Mouse (Mus musculus): ENCODE measurements around the gene Pds5b. TPM values are rescaled to one million over a fixed set of nuclear protein-coding genes. Genes with fewer than 3 reads are reported as not detected.
A peak's percentile ranks its signal among the peaks of the same experiment; 100 is the strongest.

Gene Pds5b
- total and polyA plus RNA-seq, 3 experiments = 21.9 to 52.7 (median 46.2) TPM

GRCm38 (mm10) chr5:150717775-150718174 lies 44.2 kb downstream of the Pds5b start:
- H3K27ac ChIP-seq (ENCODE audit: control insufficient read depth, low read depth, low read length) = no peak overlapping the region
- DNase-seq (ENCODE audit: low read depth, low spot score) = peak; percentile 79
- H3K27me3 ChIP-seq (ENCODE audit: control insufficient read depth in 1 of 2, insufficient read depth in 2 of 2, low read length in 2 of 2) = no peaks in the 10 kb centered on the region
- no peaks in the 10 kb centered on the region; a peak in 1 of 4 replicates for H3K4me1 ChIP-seq (ENCODE audit: control insufficient read depth in 1 of 2, insufficient read depth in 2 of 2, low read length in 2 of 2)
- peaks cover 10 to 21% of the 10 kb centered on the region in 2 experiments for H3K36me3 ChIP-seq (ENCODE audit: control insufficient read depth in 1 of 2, insufficient read depth in 2 of 2, low read length in 2 of 2)
- H3K9me3 ChIP-seq (replicated peaks; ENCODE audit: insufficient read depth, low read length) = no peaks in the 10 kb centered on the region
- no peak overlapping the region for H3K4me3 ChIP-seq (ENCODE audit: control insufficient read depth in 1 of 2, insufficient read depth in 1 of 2, low read depth in 2 of 2, low read length in 2 of 2)
- H3K79me2 ChIP-seq (ENCODE audit: control insufficient read depth, insufficient read depth, low read length, poor library complexity) = peaks cover 13% of the 10 kb centered on the region
- TF ChIP-seq MAFK (IDR thresholded peaks at IDR 0.05; ENCODE audit: borderline replicate concordance, low read depth, low read length) = no peak
- no peak for TF ChIP-seq POLR2A (IDR thresholded peaks at IDR 0.05; ENCODE audit: control insufficient read depth in 1 of 2, insufficient read depth in 1 of 2, low read depth in 1 of 2, low read length in 2 of 2, poor library complexity in 1 of 2)
- peak; percentile 73 for TF ChIP-seq SMC3 (IDR thresholded peaks at IDR 0.05; ENCODE audit: low read depth, low read length)
- no peak for TF ChIP-seq HCFC1 (IDR thresholded peaks at IDR 0.05; ENCODE audit: low read depth, low read length)
- no peak for TF ChIP-seq ZKSCAN1 (IDR thresholded peaks at IDR 0.05; ENCODE audit: low read depth, low read length)
- TF ChIP-seq TAL1 (IDR thresholded peaks at IDR 0.05; ENCODE audit: low read length) = no peak
- TF ChIP-seq NRF1 (IDR thresholded peaks at IDR 0.05; ENCODE audit: insufficient read depth, low read depth, low read length, poor library complexity, severe bottlenecking) = no peak
- no peak for TF ChIP-seq UBTF (IDR thresholded peaks at IDR 0.05; ENCODE audit: borderline replicate concordance, insufficient read depth, low read depth, low read length)
- TF ChIP-seq CTCF (IDR thresholded peaks at IDR 0.05 in 2 of 3, conservative IDR thresholded peaks at IDR 0.05 in 1 of 3; ENCODE audit: control insufficient read depth in 1 of 3, insufficient read depth in 1 of 3, low read depth in 2 of 3, low read length in 3 of 3, poor library complexity in 1 of 3, severe bottlenecking in 1 of 3) = peak; percentile 62 to 86 (median 77)
- TF ChIP-seq GABPA (IDR thresholded peaks at IDR 0.05; ENCODE audit: low read depth, low read length) = no peak
- no peak for TF ChIP-seq ZMIZ1 (IDR thresholded peaks at IDR 0.05; ENCODE audit: low read depth, low read length)
- TF ChIP-seq RAD21 (IDR thresholded peaks at IDR 0.05; ENCODE audit: low read depth, low read length) = peak; percentile 51
- no peak for TF ChIP-seq USF1 (IDR thresholded peaks at IDR 0.05; ENCODE audit: low read depth, low read length)
- TF ChIP-seq POLR2AphosphoS2 (IDR thresholded peaks at IDR 0.05; ENCODE audit: low read length) = no peak
- TF ChIP-seq KAT2A (conservative IDR thresholded peaks at IDR 0.05; ENCODE audit: low read depth, low read length) = no peak
- TF ChIP-seq BHLHE40 (IDR thresholded peaks at IDR 0.05; ENCODE audit: borderline replicate concordance, low read depth, low read length) = no peak
- no peak for TF ChIP-seq SIN3A (IDR thresholded peaks at IDR 0.05; ENCODE audit: low read length)
- no peak overlapping the region for H3K9ac ChIP-seq (ENCODE audit: control insufficient read depth, low read depth, low read length, poor library complexity, severe bottlenecking)

GRCm38 (mm10) chr5:150724641-150725040 lies 51.1 kb downstream of the Pds5b start:
- H3K27ac ChIP-seq (ENCODE audit: control insufficient read depth, low read depth, low read length) = no peak overlapping the region
- peaks cover 16 to 35% of the 10 kb centered on the region in 2 experiments for H3K36me3 ChIP-seq (ENCODE audit: control insufficient read depth in 1 of 2, insufficient read depth in 2 of 2, low read length in 2 of 2)
- DNase-seq (ENCODE audit: low read depth, low spot score) = peak; percentile 37

More at GRCm38 (mm10) chr5:150724641-150725040, 51.1 kb downstream of the Pds5b start:
- H3K9ac ChIP-seq (ENCODE audit: control insufficient read depth, low read depth, low read length, poor library complexity, severe bottlenecking) = no peak overlapping the region
- TF ChIP-seq EP300 (IDR thresholded peaks at IDR 0.05; ENCODE audit: low read depth in 1 of 2, low read length in 2 of 2) (peak; percentile 80 to 89), BHLHE40 (IDR thresholded peaks at IDR 0.05; ENCODE audit: borderline replicate concordance, low read depth, low read length) (peak; percentile 64), TCF12 (IDR thresholded peaks at IDR 0.05; ENCODE audit: low read depth, low read length) (peak; percentile 76), MYC (IDR thresholded peaks at IDR 0.05; ENCODE audit: low read depth, low read length) (no peak), MYB (IDR thresholded peaks at IDR 0.05; ENCODE audit: low read depth, low read length) (peak; percentile 62), ZKSCAN1 (IDR thresholded peaks at IDR 0.05; ENCODE audit: low read depth, low read length) (no peak), GATA1 (IDR thresholded peaks at IDR 0.05; ENCODE audit: low read depth, low read length) (peak; percentile 83), MAFK (IDR thresholded peaks at IDR 0.05; ENCODE audit: borderline replicate concordance, low read depth, low read length) (peak; percentile 41; the same call in 1 of the 2 replicates), NELFE (IDR thresholded peaks at IDR 0.05; ENCODE audit: low read depth, low read length) (no peak), ETS1 (IDR thresholded peaks at IDR 0.05; ENCODE audit: low read depth, low read length) (peak; percentile 58; the same call in 1 of the 2 replicates), RCOR1 (IDR thresholded peaks at IDR 0.05; ENCODE audit: low read depth, low read length) (peak; percentile 90), POLR2AphosphoS2 (IDR thresholded peaks at IDR 0.05; ENCODE audit: low read length) (no peak), ZNF384 (IDR thresholded peaks at IDR 0.05; ENCODE audit: low read depth, low read length) (peak; percentile 47; the same call in 1 of the 2 replicates), ELF1 (IDR thresholded peaks at IDR 0.05; ENCODE audit: low read depth, low read length) (no peak), E2F4 (IDR thresholded peaks at IDR 0.05; ENCODE audit: borderline replicate concordance, low read depth, low read length) (no peak), NRF1 (IDR thresholded peaks at IDR 0.05; ENCODE audit: insufficient read depth, low read depth, low read length, poor library complexity, severe bottlenecking) (no peak), UBTF (IDR thresholded peaks at IDR 0.05; ENCODE audit: borderline replicate concordance, insufficient read depth, low read depth, low read length) (no peak), TBP (IDR thresholded peaks at IDR 0.05; ENCODE audit: low read depth, low read length) (no peak)
- peaks cover 9 to 18% of the 10 kb centered on the region in 2 experiments for H3K4me1 ChIP-seq (ENCODE audit: control insufficient read depth in 1 of 2, insufficient read depth in 2 of 2, low read length in 2 of 2)
- no peaks in the 10 kb centered on the region for H3K27me3 ChIP-seq (ENCODE audit: control insufficient read depth in 1 of 2, insufficient read depth in 2 of 2, low read length in 2 of 2)
- no peaks in the 10 kb centered on the region for H3K9me3 ChIP-seq (replicated peaks; ENCODE audit: insufficient read depth, low read length)
- H3K79me2 ChIP-seq (ENCODE audit: control insufficient read depth, insufficient read depth, low read length, poor library complexity) = no peaks in the 10 kb centered on the region
- H3K4me3 ChIP-seq (ENCODE audit: control insufficient read depth in 1 of 2, insufficient read depth in 1 of 2, low read depth in 2 of 2, low read length in 2 of 2) = no peak overlapping the region
